Mouse (Mus musculus) liver, embryonic 14.5 days (tissue): Measurements from ENCODE around the gene Slc6a21. TPM values are rescaled to one million over a fixed set of nuclear protein-coding genes. Genes with fewer than 3 reads are reported as not detected.

ENCODE experiments used
- ATAC-seq: fragments of 200-750 bp; cut with Nextera tagmentation; 2 replicates; pipeline ENCODE4 v1.8.0; 2017; ENCODE audit warnings: moderate number of reproducible peaks, mild to moderate bottlenecking, moderate library complexity; ENCODE audit not compliant: insufficient read depth
- DNase-seq, 3 experiments: peaks; one replicate each; pipeline ENCODE4 v3.0.0-alpha.2; 2012 to 2013; ENCODE audit warnings: low read depth in 3 of 3, low spot score in 3 of 3
- H3K27ac ChIP-seq: fragments of 300-500 bp; sonication (generic); 2 replicates; pipeline ENCODE4 v1.5.1; 2014; ENCODE audit warnings: moderate library complexity, mild to moderate bottlenecking, control low read depth, inconsistent platforms
- H3K27me3 ChIP-seq: fragments of 300-500 bp; sonication (generic); 2 replicates; pipeline ENCODE4 v1.6.1; 2014; ENCODE audit warnings: mild to moderate bottlenecking, low read length, moderate library complexity; ENCODE audit not compliant: control insufficient read depth, insufficient read depth
- H3K36me3 ChIP-seq: fragments of 300-500 bp; sonication (generic); replicated peaks from 2 replicates; pipeline ENCODE4 v1.6.1; 2014; ENCODE audit warnings: low read depth; ENCODE audit not compliant: control insufficient read depth, insufficient read depth
- H3K4me1 ChIP-seq, 2 experiments: fragments of 200-500 bp in 1 of 2; fragments of 300-500 bp in 1 of 2; sonication (generic) in 1 of 2; replicated peaks; 2 replicates each; pipeline ENCODE4 v1.6.1; 2012 to 2014; ENCODE audit warnings: antibody characterized with exemption in 1 of 2, inconsistent platforms in 1 of 2, low read length in 1 of 2; ENCODE audit not compliant: control insufficient read depth in 2 of 2, insufficient read depth in 2 of 2
- H3K4me2 ChIP-seq: fragments of 300-500 bp; sonication (generic); 2 replicates; pipeline ENCODE4 v1.6.1; 2014; ENCODE audit warnings: low read depth, mild to moderate bottlenecking, control low read depth, moderate library complexity
- H3K4me3 ChIP-seq, 2 experiments: fragments of 200-500 bp in 1 of 2; fragments of 300-500 bp in 1 of 2; sonication (generic) in 1 of 2; 2 replicates each; pipeline ENCODE4 v1.5.1; 2012 to 2014; ENCODE audit warnings: low read depth in 2 of 2, low read length in 2 of 2, mild to moderate bottlenecking in 2 of 2, control low read depth in 1 of 2, inconsistent platforms in 1 of 2, moderate library complexity in 1 of 2; ENCODE audit not compliant: insufficient read depth in 1 of 2
- H3K9ac ChIP-seq: fragments of 300-500 bp; sonication (generic); replicated peaks from 2 replicates; pipeline ENCODE4 v1.6.1; 2014; ENCODE audit warnings: mild to moderate bottlenecking, control low read depth, moderate library complexity
- H3K9me3 ChIP-seq: fragments of 300-500 bp; sonication (generic); 2 replicates; pipeline ENCODE4 v1.6.1; 2016; ENCODE audit warnings: low read length, mixed read lengths; ENCODE audit not compliant: control insufficient read depth
- CTCF ChIP-seq: IDR thresholded peaks from 2 replicates; pipeline ENCODE4 v1.5.1; 2016; ENCODE audit warnings: antibody characterized with exemption, low read depth, control low read depth
- EP300 ChIP-seq: IDR thresholded peaks from 2 replicates; pipeline ENCODE4 v1.6.1; 2016; ENCODE audit warnings: antibody characterized with exemption, low read depth
- WGBS: fragments of 180-500 bp; shearing (Covaris S2); extraction: QIAGEN DNeasy Blood & Tissue Kit; methylation state at CpG from one replicate; pipeline ENCODE4 v1.1.7; 2014; ENCODE audit not compliant: insufficient replicate concordance; 5-methylcytosine and 5-hydroxymethylcytosine counted together
- polyA plus RNA-seq, 2 experiments: library from polyadenylated mRNA; depleted of rRNA in 1 of 2; stranded (reverse) in 1 of 2; unstranded in 1 of 2; fragments of >200 nt; fragmentation: Nextera tagmentation in 1 of 2; extraction: Ambion mirVana in 1 of 2; gene quantifications; 2 replicates each; pipeline versions ENCODE4 v1.2.1 to v1.2.3; 2012 to 2014

The Slc6a21 gene
- polyA plus RNA-seq, 2 experiments: not detected

- TF ChIP-seq CTCF: no peak
- no peak for TF ChIP-seq EP300
- no peak overlapping the region for H3K27ac ChIP-seq
- H3K27me3 ChIP-seq: no peaks in the 10 kb centered on the region
- no peak overlapping the region for H3K9ac ChIP-seq
- no peaks in the 10 kb centered on the region for H3K36me3 ChIP-seq
- H3K9me3 ChIP-seq: no peaks in the 10 kb centered on the region
- ATAC-seq (no peak), DNase-seq (no peak)
- no peak overlapping the region for H3K4me3 ChIP-seq
- H3K4me1 ChIP-seq: no peaks in the 10 kb centered on the region
- WGBS: 45% methylated on average over 9 of the region's 9 CpGs
- H3K4me2 ChIP-seq: no peak overlapping the region
Measured at GRCm38 (mm10) chr7:45313495-45313894, 36.2 kb downstream of the Slc6a21 start.

GRCm38 (mm10) chr7:45315182-45315701 lies 37.9 kb downstream of the Slc6a21 start:
- DNase-seq (no peak), ATAC-seq (no peak)
- Histone ChIP-seq H3K4me1 (no peaks in the 10 kb centered on the region), H3K9me3 (no peaks in the 10 kb centered on the region), H3K4me2 (no peak overlapping the region), H3K9ac (no peak overlapping the region), H3K27ac (no peak overlapping the region), H3K27me3 (no peaks in the 10 kb centered on the region), H3K36me3 (no peaks in the 10 kb centered on the region), H3K4me3 (no peak overlapping the region)
- TF ChIP-seq EP300: no peak
- no peak for TF ChIP-seq CTCF
- WGBS: 66% methylated on average over 10 of the region's 10 CpGs

GRCm38 (mm10) chr7:45316536-45316935 lies 39.2 kb downstream of the Slc6a21 start:
- Histone ChIP-seq H3K9me3 (no peaks in the 10 kb centered on the region), H3K4me3 (no peak overlapping the region), H3K4me2 (no peak overlapping the region), H3K27me3 (no peaks in the 10 kb centered on the region), H3K27ac (no peak overlapping the region), H3K36me3 (no peaks in the 10 kb centered on the region), H3K4me1 (no peaks in the 10 kb centered on the region), H3K9ac (no peak overlapping the region)
- DNase-seq (no peak), ATAC-seq (no peak)
- TF ChIP-seq EP300 (no peak), CTCF (no peak)
- 80% methylated on average over 14 of the region's 14 CpGs for WGBS

GRCm38 (mm10) chr7:45322245-45322644 lies 44.9 kb downstream of the Slc6a21 start:
- Histone ChIP-seq H3K27me3 (no peaks in the 10 kb centered on the region), H3K27ac (no peak overlapping the region), H3K9ac (no peak overlapping the region), H3K4me3 (no peak overlapping the region), H3K4me1 (no peaks in the 10 kb centered on the region), H3K36me3 (no peaks in the 10 kb centered on the region), H3K4me2 (no peak overlapping the region), H3K9me3 (no peaks in the 10 kb centered on the region)
- WGBS: 70% methylated on average over 4 of the region's 4 CpGs
- no peak for TF ChIP-seq CTCF
- TF ChIP-seq EP300: no peak
- no peak for ATAC-seq
- no peak for DNase-seq

- no peaks in the 10 kb centered on the region for H3K4me1 ChIP-seq
- H3K4me2 ChIP-seq: no peak overlapping the region
- no peak overlapping the region for H3K4me3 ChIP-seq
- no peak overlapping the region for H3K9ac ChIP-seq
- 60% methylated on average over 5 of the region's 5 CpGs for WGBS
- no peak for TF ChIP-seq EP300
- no peak for TF ChIP-seq CTCF
- DNase-seq: no peak
- H3K27me3 ChIP-seq: no peaks in the 10 kb centered on the region
- no peak for ATAC-seq
- no peaks in the 10 kb centered on the region for H3K36me3 ChIP-seq
- no peak overlapping the region for H3K27ac ChIP-seq
- H3K9me3 ChIP-seq: no peaks in the 10 kb centered on the region
Measured at GRCm38 (mm10) chr7:45323069-45323468, 45.8 kb downstream of the Slc6a21 start.

- Histone ChIP-seq H3K4me3 (no peak overlapping the region), H3K4me2 (no peak overlapping the region), H3K4me1 (no peaks in the 10 kb centered on the region), H3K9ac (no peak overlapping the region), H3K9me3 (no peaks in the 10 kb centered on the region), H3K27ac (no peak overlapping the region), H3K27me3 (no peaks in the 10 kb centered on the region), H3K36me3 (no peaks in the 10 kb centered on the region)
- TF ChIP-seq EP300: no peak
- TF ChIP-seq CTCF: peak; percentile 23; the same call in 1 of the 2 replicates
- ATAC-seq (no peak), DNase-seq (no peak)
Measured at GRCm38 (mm10) chr7:45325800-45326199, 48.5 kb downstream of the Slc6a21 start.
